Mouse (Mus musculus) kidney, adult 2 months (tissue): ENCODE data around the gene Mtr.

Experiments
- CTCF ChIP-seq: fragments of 200-500 bp; conservative IDR thresholded peaks from 2 replicates; pipeline ENCODE4 v1.5.1; 2011; ENCODE audit warnings: low read depth, mild to moderate bottlenecking, control low read depth, low read length, moderate library complexity, mixed read lengths; ENCODE audit not compliant: insufficient read depth, insufficient read length
- POLR2A ChIP-seq: fragments of 200-500 bp; IDR thresholded peaks from one replicate; pipeline ENCODE4 v1.6.1; 2011; ENCODE audit warnings: low read depth, low read length, control low read depth

- TF ChIP-seq CTCF, result no peak
- no peak for TF ChIP-seq POLR2A
Measured at GRCm38 (mm10) chr13:12228248-12228647, 29.7 kb downstream of the Mtr start.
